Mouse (Mus musculus) embryo, embryonic 11.5 days (tissue): ENCODE results near the gene Ccr1.

Experiments
- DNase-seq: peaks from one replicate; pipeline ENCODE4 v3.0.0-alpha.2; 2012; ENCODE audit warnings: low read depth, low spot score

Gene Ccr1

GRCm38 (mm10) chr9:123927281-123927960 is 41.1 kb downstream of the Ccr1 start:
- no peak for DNase-seq

- peak; percentile 71 for DNase-seq
Measured at GRCm38 (mm10) chr9:123926041-123926440, 42.5 kb downstream of the Ccr1 start.

- no peak for DNase-seq
Measured at GRCm38 (mm10) chr9:123925101-123925946, 43.2 kb downstream of the Ccr1 start.

GRCm38 (mm10) chr9:123924589-123925066 is 43.9 kb downstream of the Ccr1 start:
- peak; percentile 56 for DNase-seq

- DNase-seq = peak; percentile 54
Measured at GRCm38 (mm10) chr9:123924035-123924434, 44.5 kb downstream of the Ccr1 start.

GRCm38 (mm10) chr9:123923146-123923991 is 45.1 kb downstream of the Ccr1 start:
- DNase-seq = no peak
